Mouse (Mus musculus) natural killer cell, adult 2 months (primary cell): ENCODE data around the gene Kmt5c.

Source experiments
- DNase-seq, 2 experiments: peaks; one replicate each; pipeline ENCODE4 v3.0.0; 2022; ENCODE audit warnings: low spot score in 2 of 2

Kmt5c gene

GRCm38 (mm10) chr7:4789436-4789935 is 49.6 kb downstream of the Kmt5c start, which contains the start of gene Tmem238:
Tmem238 (minus strand) TSS chr7:4789656.
- no peak for DNase-seq

- DNase-seq: peak; percentile 92 to 94
Observed at GRCm38 (mm10) chr7:4792278-4793212, 52.6 kb downstream of the Kmt5c start, which contains the start of gene Rpl28. Rpl28 (plus strand) TSS chr7:4792874.

GRCm38 (mm10) chr7:4793248-4793647 is 53.3 kb downstream of the Kmt5c start:
- DNase-seq: peak in 1 of 2 experiments; percentile 6

- no peak for DNase-seq
Observed at GRCm38 (mm10) chr7:4793674-4794073, 53.8 kb downstream of the Kmt5c start.

- DNase-seq: no peak
Observed at GRCm38 (mm10) chr7:4794631-4795168, 54.8 kb downstream of the Kmt5c start.

DNA sequence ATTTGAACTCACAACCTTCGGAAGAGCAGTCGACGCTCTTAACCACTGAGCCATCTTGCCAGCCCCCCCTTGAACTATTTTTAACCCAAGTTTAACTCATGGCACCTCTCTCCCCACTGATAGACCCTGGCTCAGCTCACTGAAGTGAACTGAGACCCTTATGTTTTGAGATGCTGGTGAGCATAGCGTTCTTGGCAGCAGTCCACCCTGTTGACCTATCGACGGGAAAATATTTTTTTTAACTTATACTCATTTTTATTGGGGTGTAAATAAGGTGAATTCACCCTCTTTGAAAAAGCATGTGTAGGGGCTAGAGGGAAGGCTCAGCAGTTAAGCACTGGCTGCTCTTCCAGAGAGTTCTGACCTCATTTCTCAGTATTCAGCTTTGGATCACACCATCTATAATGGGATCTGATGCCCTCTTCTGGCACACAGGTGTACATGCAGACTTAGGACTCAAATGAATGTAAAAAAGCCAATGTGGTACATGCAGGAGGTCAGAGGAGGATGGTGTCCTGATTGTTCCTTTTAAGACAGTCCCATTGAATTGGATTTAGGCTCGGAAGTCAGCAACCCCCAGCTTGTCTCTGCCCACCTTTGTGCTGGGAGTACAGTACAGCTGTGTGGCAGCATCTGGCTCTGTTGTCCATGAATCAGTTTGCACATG is 56.0 kb downstream of the Kmt5c start:
- peak; percentile 24 for DNase-seq
